Mouse (Mus musculus) megakaryocyte, adult 5-6 weeks (primary cell): Measurements from ENCODE around the gene Zbtb45. TPM values are rescaled to one million over a fixed set of nuclear protein-coding genes. Genes with fewer than 3 reads are reported as not detected.

ENCODE experiments used
- ATAC-seq: 2 replicates; pipeline ENCODE4 v1.8.0; 2016; ENCODE audit warnings: mild to moderate bottlenecking, inconsistent platforms; ENCODE audit not compliant: poor library complexity, severe bottlenecking
- total RNA-seq, 2 experiments: library from RNA; stranded (forward) in 1 of 2; stranded (reverse) in 1 of 2; fragments of 153-499, 151-499 nt in 1 of 2; fragments of 221-1000, 200-1000 nt in 1 of 2; gene quantifications; 2 replicates each; pipeline versions ENCODE4 v1.2.3 to v1.2.4; 2015 to 2017

Gene Zbtb45
- total RNA-seq, 2 experiments from 2014 or later, result 6.6 to 11.0 TPM

DNA sequence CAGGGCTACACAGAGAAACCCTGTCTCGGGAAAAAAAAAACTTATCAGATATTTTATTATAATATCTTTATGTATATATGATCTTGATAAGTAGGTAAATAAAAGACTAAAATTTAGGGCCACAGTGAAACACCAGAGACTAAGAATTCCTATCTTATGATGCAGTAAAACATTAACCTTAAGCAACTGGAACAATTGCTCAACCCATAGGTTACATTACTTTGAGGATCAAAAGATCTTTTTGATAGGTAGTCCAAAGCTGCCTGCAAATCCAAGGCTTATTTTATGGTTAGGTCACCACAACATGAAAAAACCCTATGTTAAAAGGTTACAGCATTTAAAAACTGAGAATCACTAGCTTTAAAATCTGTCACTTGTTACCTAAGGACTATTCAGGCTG is 8.2 kb downstream of the Zbtb45 start:
- no peak for ATAC-seq

- no peak for ATAC-seq
Observed at GRCm38 (mm10) chr7:12998851-12999250, 11.0 kb downstream of the Zbtb45 start, which contains the start of gene Trim28. Gene Trim28, plus strand, starts transcription at chr7:12999114.

DNA sequence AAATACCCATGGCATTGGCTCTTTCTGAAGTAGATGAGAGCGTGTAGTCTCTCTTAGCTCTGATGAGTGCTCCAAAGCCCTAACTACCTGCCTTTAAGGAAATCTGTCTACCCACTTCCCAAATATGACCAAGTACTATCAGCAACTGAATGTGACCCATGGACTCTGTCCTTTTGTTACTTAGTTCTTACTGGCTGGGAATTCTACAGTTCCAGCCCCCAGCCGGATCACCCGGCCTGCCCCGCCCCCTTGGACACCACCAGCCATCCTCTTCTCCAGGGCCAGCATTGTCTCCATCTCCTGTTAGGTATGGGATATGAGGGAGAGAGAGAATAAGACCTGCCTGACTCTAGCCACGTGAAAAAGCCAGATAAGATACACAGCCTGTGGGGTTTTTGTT is 11.8 kb downstream of the Zbtb45 start, which contains the start of gene Slc27a5:
Slc27a5 (minus strand) TSS at position 140 of the 400 bp plus-strand sequence.
- ATAC-seq, result no peak

DNA sequence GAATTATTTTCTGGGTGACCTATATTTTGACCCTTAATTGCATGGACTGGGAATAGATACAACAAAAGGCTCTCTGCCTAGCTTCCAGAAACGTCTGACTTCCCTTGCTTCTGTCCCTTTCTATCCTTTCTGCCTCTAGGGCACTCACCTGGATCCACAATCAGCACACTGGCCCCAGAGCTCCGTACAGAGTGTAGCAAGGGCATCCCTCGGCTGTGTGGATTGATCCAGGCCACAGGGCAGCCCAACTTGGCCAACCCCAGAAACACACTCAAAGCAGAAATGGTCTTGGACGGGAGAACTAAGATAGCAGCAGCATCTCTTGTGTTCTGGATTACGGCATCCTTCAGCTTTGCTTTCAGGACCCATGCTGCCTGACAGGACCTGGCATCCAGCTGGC is 12.6 kb downstream of the Zbtb45 start:
- ATAC-seq, result no peak

DNA sequence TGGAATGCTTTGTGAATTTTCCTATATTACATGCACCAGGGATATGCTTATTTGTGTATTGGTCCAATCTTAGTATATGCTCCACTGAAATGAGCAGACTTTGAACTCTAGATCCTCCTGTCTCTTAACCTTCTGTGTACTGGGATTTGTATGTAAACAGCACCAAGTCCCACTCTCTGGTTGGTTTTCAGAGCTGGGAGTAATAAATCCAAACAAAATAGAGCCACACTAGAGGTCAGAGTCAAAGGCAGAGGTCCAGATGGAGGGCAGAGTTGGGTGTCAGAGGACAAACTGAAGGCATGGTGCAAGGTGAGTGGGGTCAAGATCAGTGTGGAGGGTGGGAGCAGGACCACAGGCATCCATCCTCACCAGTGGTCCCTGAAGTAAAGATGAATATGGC is 14.0 kb downstream of the Zbtb45 start:
- ATAC-seq, result no peak

GRCm38 (mm10) chr7:12993148-12993547 is 16.7 kb downstream of the Zbtb45 start:
- ATAC-seq, result peak; percentile 60

GRCm38 (mm10) chr7:12992222-12992621 is 17.6 kb downstream of the Zbtb45 start:
- ATAC-seq, result peak; percentile 51; the same call in 1 of the 2 replicates

DNA sequence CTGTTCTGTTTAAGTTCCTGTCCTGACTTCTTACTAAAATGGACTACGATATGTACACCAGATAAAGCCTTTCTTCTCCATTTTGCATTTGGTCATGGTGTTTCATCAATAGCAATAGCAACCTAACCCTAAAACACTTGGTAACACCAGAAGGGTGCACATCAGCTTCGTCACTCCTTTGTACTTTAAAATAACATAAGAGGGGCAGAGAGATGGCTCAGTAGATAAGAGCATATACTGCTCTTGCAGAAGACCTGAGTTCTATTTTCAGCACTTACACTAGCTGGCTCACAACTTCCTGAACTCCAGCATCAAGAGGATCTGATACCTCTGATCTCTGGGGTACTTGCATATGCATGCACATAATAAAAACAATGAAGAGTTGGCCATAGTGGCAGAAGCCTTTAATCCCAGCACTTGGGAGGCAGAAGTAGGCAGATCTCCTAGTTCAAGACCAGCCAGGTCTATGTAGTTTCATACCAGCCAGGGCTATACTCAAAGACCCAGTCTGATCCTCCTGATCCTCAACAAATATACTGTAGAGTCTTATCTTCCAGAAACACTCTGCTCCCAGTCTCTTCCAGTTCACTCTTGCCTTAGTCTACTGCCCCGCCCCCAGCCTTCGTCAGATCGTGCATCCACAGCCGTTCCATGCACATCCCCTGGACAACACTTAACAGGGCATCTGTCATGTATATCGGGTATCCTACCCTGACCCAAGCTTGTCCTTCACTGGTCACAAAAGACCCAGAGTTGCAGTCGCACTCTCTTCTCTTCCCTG is 22.2 kb downstream of the Zbtb45 start:
- no peak for ATAC-seq

DNA sequence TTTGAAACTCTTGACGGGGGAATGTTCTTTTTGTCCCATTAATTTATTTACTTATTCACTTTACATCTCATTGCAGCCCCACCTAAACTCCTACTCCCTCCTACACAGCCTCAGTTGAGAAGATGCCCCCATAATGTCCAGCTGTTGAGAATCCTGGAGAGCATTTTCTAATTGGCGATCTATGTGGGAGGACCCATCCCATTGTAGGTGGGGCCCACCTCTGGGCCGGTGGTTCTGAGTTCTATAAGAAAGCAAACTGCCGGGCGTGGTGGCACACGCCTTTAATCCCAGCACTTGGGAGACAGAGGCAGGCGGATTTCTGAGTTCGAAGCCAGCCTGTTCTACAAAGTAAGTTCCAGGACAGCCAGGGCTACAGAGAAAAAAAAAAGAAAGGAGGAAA is 22.9 kb downstream of the Zbtb45 start:
- ATAC-seq, result no peak

DNA sequence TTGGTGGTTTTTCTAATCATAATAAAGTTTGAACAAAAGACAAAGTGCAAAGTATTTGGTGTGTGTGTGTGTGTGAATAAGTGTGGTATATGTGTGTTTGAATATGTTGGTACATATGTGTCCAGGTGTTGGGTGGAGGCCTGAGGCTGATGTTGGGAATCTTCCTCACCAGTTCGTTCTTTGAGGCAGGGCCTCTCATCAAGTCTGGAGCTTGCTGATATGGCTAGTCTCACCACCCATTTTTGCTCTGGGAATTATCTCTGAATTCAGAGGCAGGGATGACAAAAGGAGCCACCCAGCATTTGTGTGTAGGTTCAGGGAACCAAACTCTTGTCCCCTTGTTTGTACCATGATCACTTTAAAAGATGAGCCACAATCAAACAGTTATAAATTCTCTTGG is 24.1 kb downstream of the Zbtb45 start:
- ATAC-seq, result no peak

DNA sequence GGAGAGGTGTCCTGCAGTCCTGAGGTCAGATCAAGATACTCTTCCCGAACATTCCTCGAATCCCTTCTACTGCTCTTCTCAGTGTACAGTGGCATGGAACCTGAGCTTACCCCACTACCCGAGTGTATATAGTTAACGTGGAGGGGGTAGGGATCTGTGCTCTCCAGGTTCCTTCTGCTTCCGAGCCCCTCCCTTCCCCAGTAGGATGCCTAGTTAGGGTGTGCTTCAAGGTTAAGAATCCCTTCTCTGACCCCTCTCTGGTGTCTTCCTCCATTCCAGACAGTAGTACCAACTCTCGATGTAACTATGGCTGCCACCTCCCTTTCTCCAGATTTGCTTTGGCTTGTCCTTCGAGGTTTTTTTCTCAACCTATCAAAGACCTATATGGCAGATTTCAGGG is 29.5 kb downstream of the Zbtb45 start:
- no peak for ATAC-seq

- no peak for ATAC-seq
Observed at GRCm38 (mm10) chr7:12979776-12980175, 30.1 kb downstream of the Zbtb45 start.

DNA sequence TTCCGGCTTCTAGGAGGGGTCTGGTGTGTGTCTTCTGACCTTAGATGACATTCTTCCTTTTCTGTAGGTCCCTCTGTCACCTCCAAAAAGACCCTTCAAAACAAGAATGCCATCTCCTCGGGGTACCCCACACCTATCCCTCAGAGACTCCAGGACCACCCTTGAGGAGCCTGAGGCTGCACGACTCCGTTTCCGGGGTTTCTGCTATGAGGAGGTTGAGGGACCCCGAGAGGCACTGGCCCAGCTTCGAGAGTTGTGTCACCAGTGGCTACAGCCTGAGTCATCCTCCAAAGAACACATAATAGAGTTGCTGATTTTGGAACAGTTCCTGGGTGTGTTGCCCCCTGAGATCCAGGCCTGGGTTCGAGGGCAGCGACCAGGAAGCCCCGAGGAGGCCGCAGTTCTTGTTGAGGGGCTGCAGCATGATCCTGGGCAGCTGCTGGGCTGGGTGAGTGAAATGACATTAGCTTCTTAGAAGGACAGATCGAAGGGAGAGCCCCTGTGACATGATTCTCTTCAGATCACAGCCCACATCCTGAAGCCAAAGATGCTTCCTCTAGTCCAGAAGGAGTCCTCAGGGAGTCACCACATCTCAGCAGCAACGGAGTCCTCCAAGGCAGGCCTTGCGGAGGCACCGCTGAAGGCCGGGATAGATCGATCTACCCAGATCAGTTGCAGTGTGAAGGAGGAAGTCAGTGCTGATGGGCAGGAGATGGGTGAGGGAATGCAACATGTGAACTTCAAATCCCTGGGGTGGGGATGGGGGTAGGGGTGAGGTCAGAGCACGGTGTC is 30.7 kb downstream of the Zbtb45 start:
- no peak for ATAC-seq

DNA sequence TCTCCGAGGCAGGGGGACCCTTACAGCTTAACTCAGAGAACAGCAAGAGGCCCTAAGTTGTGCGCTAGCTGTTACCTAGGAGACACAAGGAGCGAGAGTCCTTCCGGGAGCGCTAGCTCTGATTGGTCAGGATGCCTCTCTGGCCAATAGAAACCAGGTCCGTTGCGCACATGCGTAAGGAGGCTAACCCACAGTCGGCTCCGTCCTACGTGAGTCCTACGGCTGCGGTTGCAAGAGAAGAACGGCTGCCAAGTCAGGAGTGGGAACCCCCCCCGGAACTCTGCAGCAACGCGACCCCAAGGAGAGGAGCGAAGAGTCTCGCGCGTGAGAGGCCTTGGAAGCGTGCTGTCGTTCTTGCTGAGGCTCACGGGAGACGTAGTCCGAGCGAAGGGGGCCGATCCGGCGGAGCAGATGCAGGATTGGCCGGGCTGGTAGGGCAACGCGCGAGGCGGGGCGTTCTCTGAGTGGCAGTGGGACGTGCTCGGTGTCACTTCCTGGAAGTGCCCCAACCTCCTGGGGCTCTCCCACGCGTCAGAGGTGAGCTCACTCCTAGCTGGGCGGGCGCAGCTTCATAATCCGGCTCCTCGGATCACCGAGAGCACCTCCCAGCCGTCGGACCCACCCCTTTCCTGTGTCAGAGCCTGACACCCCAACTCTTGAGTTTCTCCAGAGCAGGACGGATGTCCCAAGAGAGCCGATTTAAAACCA is 32.0 kb downstream of the Zbtb45 start, which contains the start of gene Zfp446:
Zfp446 (plus strand) TSS at position 167 of the 708 bp plus-strand sequence.
- ATAC-seq, result peak; percentile 94

GRCm38 (mm10) chr7:12970906-12971305 is 38.9 kb downstream of the Zbtb45 start:
- ATAC-seq, result no peak

- peak; percentile 51 for ATAC-seq
Observed at GRCm38 (mm10) chr7:12966104-12966845, 43.6 kb downstream of the Zbtb45 start.

GRCm38 (mm10) chr7:12965678-12966091 is 44.1 kb downstream of the Zbtb45 start, which contains the start of gene Zfp324:
Gene Zfp324, plus strand, starts transcription at chr7:12965838.
- peak; percentile 91 for ATAC-seq

GRCm38 (mm10) chr7:12961511-12962141 is 48.2 kb downstream of the Zbtb45 start:
- ATAC-seq, result peak; percentile 59

GRCm38 (mm10) chr7:12959718-12960117 is 50.1 kb downstream of the Zbtb45 start:
- ATAC-seq, result no peak

DNA sequence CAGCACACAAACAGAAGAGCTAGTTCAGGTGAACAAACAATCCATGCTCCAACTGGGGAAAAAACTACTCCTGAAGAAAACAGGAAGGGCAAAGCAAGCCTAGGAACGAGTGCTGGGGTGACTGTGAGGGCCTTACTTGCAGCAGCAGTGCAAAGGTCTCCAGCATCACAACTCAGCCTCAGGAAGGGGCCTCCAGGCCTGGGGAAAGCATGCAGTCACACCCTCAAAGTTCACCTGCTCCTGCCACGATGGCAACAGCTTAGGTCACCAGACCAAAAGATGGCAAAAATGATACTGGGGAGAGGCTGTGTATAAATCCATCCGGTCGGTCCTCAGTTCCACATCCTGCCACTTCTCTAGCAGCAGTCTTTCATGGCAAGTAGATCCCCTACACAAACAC is 50.9 kb downstream of the Zbtb45 start:
- no peak for ATAC-seq
